34 mouse cellular contexts compared by ENCODE assay signal in the genomic region with DNA sequence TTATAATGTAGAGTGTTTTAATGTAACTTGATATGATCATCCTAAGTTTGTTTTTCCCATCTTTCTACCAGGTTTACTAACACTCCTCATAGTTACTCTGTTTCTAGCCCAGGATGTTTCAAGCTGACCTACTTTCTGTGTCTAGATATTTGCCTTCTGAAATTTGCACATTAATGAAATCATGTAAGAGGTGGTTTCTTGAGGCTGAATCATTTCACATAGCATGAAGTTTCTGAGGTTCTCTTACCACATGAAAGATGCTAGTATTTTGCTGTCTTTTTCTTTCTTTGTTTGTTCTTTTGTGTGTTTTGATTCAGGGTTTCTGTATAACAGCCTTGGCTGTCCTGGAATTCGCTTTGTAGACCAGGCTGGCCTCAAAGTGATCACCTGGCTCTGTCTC. TPM values are rescaled to one million over a fixed set of nuclear protein-coding genes. Genes with fewer than 3 reads are reported as not detected.
DNase-seq lines count a peak whose midpoint lies in the region; ATAC-seq lines count a peak whose summit lies in the region.
"Had no signal": no experiment of that assay in that cellular context is flagged by ENCODE, and none has a peak within 500 bp of the region (broad histone marks: within the 10 kb centered on the region; RNA-seq: fewer than 3 reads in every experiment).

No protein-coding gene starts in this region.

- H3K9ac ChIP-seq in forebrain, embryonic 16.5 days (replicated peaks; ENCODE audit: low read depth, low read length) = no peak overlapping the region
- H3K9ac ChIP-seq: embryonic facial prominence, embryonic 13.5 days; forebrain, embryonic 12.5 days; forebrain, embryonic 15.5 days; hindbrain, embryonic 13.5 days had no signal

- H3K4me2 ChIP-seq in forebrain, embryonic 16.5 days (ENCODE audit: low read length) = no peak overlapping the region
- H3K4me2 ChIP-seq: embryonic facial prominence, embryonic 13.5 days; forebrain, embryonic 12.5 days; forebrain, embryonic 15.5 days; heart, embryonic 11.5 days; hindbrain, embryonic 13.5 days had no signal

- H3K9me3 ChIP-seq in forebrain, embryonic 16.5 days (ENCODE audit: control insufficient read depth, low read length) = no peaks in the 10 kb centered on the region
- H3K9me3 ChIP-seq: embryonic facial prominence, embryonic 10.5 days; embryonic facial prominence, embryonic 13.5 days; forebrain, embryonic 12.5 days; forebrain, embryonic 15.5 days; hindbrain, embryonic 10.5 days; hindbrain, embryonic 13.5 days had no signal

- peak; percentile 54 for ATAC-seq in activated CD4-positive, CD25-positive, alpha-beta regulatory T cell, adult 4 months
- ATAC-seq in forebrain, embryonic 16.5 days = no peak
- ATAC-seq: forebrain, embryonic 15.5 days; hindbrain, embryonic 16.5 days had no signal

- 79% methylated on average over 1 of the region's 1 CpGs for WGBS in forebrain, embryonic 16.5 days

- H3K4me1 ChIP-seq in forebrain, embryonic 16.5 days (replicated peaks; ENCODE audit: control insufficient read depth, insufficient read depth, low read length) = no peaks in the 10 kb centered on the region
- H3K4me1 ChIP-seq: embryonic facial prominence, embryonic 10.5 days; embryonic facial prominence, embryonic 13.5 days; forebrain, embryonic 12.5 days; forebrain, embryonic 15.5 days; hindbrain, embryonic 10.5 days; hindbrain, embryonic 13.5 days had no signal

- no peaks in the 10 kb centered on the region for H3K27me3 ChIP-seq in forebrain, embryonic 16.5 days (replicated peaks; ENCODE audit: control insufficient read depth, insufficient read depth, low read length)
- H3K27me3 ChIP-seq: embryonic facial prominence, embryonic 13.5 days; forebrain, embryonic 12.5 days; forebrain, embryonic 15.5 days; hindbrain, embryonic 13.5 days had no signal

- H3K4me3 ChIP-seq in forebrain, embryonic 16.5 days (replicated peaks; ENCODE audit: low read length) = no peak overlapping the region
- H3K4me3 ChIP-seq: embryonic facial prominence, embryonic 10.5 days; embryonic facial prominence, embryonic 13.5 days; erythroblast, embryonic 14.5 days; forebrain, embryonic 12.5 days; forebrain, embryonic 15.5 days; hindbrain, embryonic 10.5 days; hindbrain, embryonic 13.5 days had no signal

- no peaks in the 10 kb centered on the region for H3K36me3 ChIP-seq in forebrain, embryonic 16.5 days (ENCODE audit: control insufficient read depth, insufficient read depth)
- H3K36me3 ChIP-seq: embryonic facial prominence, embryonic 10.5 days; embryonic facial prominence, embryonic 13.5 days; forebrain, embryonic 12.5 days; forebrain, embryonic 15.5 days; hindbrain, embryonic 10.5 days; hindbrain, embryonic 13.5 days had no signal

- intact Hi-C loops in heart, postnatal 25 days (cut with DNase I) = no loop called here

- no peak overlapping the region for H3K27ac ChIP-seq in forebrain, embryonic 16.5 days (ENCODE audit: low read length)
- H3K27ac ChIP-seq: embryonic facial prominence, embryonic 10.5 days; embryonic facial prominence, embryonic 13.5 days; forebrain, embryonic 12.5 days; forebrain, embryonic 15.5 days; hindbrain, embryonic 10.5 days; hindbrain, embryonic 13.5 days had no signal

- peak; percentile 52 for DNase-seq in CD4-positive helper T cell, adult 2 months (ENCODE audit: low read depth, low spot score)
- peak; percentile 31 for DNase-seq in CD4-positive, CD25-positive, alpha-beta regulatory T cell, adult 2 months (ENCODE audit: low read depth, low spot score)
- DNase-seq in naive thymus-derived CD4-positive, alpha-beta T cell, adult 2 months (ENCODE audit: low read depth) = peak; percentile 51
- DNase-seq in heart, postnatal 25 days (ENCODE audit: low spot score) = no peak
- DNase-seq: adrenal gland, postnatal 10 days; adrenal gland, postnatal 36 days; cerebellum, adult 18-20 months; cerebellum, adult 9-11 months; cerebellum, postnatal 25 days; embryo, embryonic 11 days; gastrocnemius, postnatal 10 days; gastrocnemius, postnatal 36 days; heart, postnatal 36 days; kidney, adult 11 months had no signal

RNA-seq across cellular contexts. Expression of gene Ccr1, which starts 8.3 kb away (rescaled TPM):
- under 1 TPM; 0.77 to 0.80 TPM for polyA plus RNA-seq in activated CD4-positive, CD25-positive, alpha-beta regulatory T cell, adult 4 months (2017; shearing (Covaris generic))
- 0.39 and 0.70 TPM in 2 replicates for polyA plus RNA-seq in forebrain, embryonic 16.5 days (2015; fragmentation: Nextera tagmentation; extraction: Ambion mirVana)
- total RNA-seq in heart, postnatal 25 days (2021) = 1 to 10 TPM; 1.1 to 1.3 TPM
- total RNA-seq: MEL had no signal
- polyA plus RNA-seq: erythroblast, embryonic 14.5 days had no signal

RNA-seq across cellular contexts. Expression of gene Ccr1l1, which starts 18.0 kb away (rescaled TPM):
- not detected for polyA plus RNA-seq in activated CD4-positive, CD25-positive, alpha-beta regulatory T cell, adult 4 months (2017; shearing (Covaris generic))
- not detected in 2 replicates for polyA plus RNA-seq in forebrain, embryonic 16.5 days (2015; fragmentation: Nextera tagmentation; extraction: Ambion mirVana)
- not detected for total RNA-seq in heart, postnatal 25 days (2021)
- total RNA-seq: adrenal gland, adult 18-20 months; adrenal gland, postnatal 10 days; adrenal gland, postnatal 36 days; gastrocnemius, adult 18-20 months; gastrocnemius, postnatal 10 days; gastrocnemius, postnatal 36 days; granulocyte monocyte progenitor cell, adult 5-6 weeks; heart, adult 8-10 months; heart, postnatal 36 days; MEL had no signal
- polyA plus RNA-seq: C2C12; embryonic facial prominence, embryonic 10.5 days; embryonic facial prominence, embryonic 13.5 days; erythroblast, embryonic 14.5 days; forebrain, embryonic 12.5 days; forebrain, embryonic 15.5 days; heart, embryonic 11.5 days; heart, embryonic 14.5 days; heart, postnatal 0 days; hindbrain, embryonic 10.5 days; hindbrain, embryonic 13.5 days; hindbrain, embryonic 16.5 days; intestine, embryonic 14.5 days had no signal
